Mouse (Mus musculus): ENCODE results near the gene Car4. TPM values are rescaled to one million over a fixed set of nuclear protein-coding genes. Genes with fewer than 3 reads are reported as not detected.

Car4 gene
- total RNA-seq, 2 experiments from 2014 or later, result 3.5 to 4.9 TPM

DNA sequence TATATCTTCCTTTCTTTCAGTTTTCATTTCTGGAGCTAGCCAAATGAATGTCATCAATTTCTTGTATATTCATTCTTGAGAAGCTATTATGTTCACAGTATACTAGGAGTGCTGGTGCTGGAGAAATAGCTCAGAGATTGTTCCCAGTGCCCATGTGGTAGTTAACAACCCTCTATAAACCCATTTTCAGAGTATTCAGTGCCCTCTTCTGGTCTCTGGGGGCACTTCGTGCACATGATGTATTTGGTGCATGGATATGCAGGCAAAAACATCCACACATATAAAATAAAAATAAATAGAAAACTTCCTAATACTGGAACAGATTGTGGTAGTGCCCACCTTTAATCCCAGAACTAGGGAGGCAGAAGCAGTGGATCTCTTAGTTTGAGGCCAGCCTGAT is 35.4 kb downstream of the Car4 start:
- no peak for DNase-seq (ENCODE audit: low spot score in 2 of 2)

DNA sequence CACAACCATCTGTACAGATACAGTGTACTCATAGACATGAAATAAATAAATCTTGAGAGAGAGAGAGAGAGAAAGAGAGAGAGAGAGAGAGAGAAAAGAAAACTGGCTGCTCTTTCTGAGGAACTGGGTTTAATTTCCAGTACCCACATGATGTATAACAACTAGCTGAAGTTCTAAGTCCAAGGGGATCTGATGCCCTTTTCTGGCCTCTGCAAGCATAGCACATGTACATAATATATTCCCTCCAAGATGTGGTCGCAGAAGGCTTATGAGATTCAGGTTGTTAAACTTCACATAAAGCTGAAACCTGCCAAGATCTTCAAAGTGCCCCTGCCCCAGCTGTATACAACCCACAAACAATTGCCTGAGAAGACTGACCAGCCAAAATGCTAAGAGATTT is 37.7 kb downstream of the Car4 start:
- no peak for DNase-seq (ENCODE audit: low spot score in 2 of 2)

GRCm38 (mm10) chr11:85003566-85003965 is 46.0 kb downstream of the Car4 start:
- DNase-seq (ENCODE audit: low spot score in 2 of 2), result no peak

- DNase-seq (ENCODE audit: low spot score in 2 of 2), result no peak
Measured at GRCm38 (mm10) chr11:85013121-85013520, 55.5 kb downstream of the Car4 start.

Other genes starting within 250 kb of the Car4 start
- 10 to 100 TPM; 14.2 to 22.6 TPM for gene Mrm1, start 138.3 kb upstream of the Car4 start, total RNA-seq (2021)
- 10 to 100 TPM; 41.5 to 53.6 TPM for gene Dhrs11, start 128.8 kb upstream of the Car4 start, total RNA-seq (2021)
- 10 to 100 TPM; 75.4 to 83.9 TPM for gene Ggnbp2, start 87.0 kb upstream of the Car4 start, total RNA-seq (2021)
- 10 to 100 TPM in 1 of 2 experiments, 1 to 10 TPM in 1; 9.4 to 11.6 TPM for gene Myo19, start 77.6 kb upstream of the Car4 start, total RNA-seq (2021)
- gene Pigw, start 77.5 kb upstream of the Car4 start, total RNA-seq (2021), result 1 to 10 TPM; 7.7 to 7.9 TPM
- gene Znhit3, start 41.4 kb upstream of the Car4 start, total RNA-seq (2021), result 1 to 10 TPM; 8.8 to 9.9 TPM
- 10 to 100 TPM; 30.8 to 44.2 TPM for gene Usp32, start 182.4 kb downstream of the Car4 start, total RNA-seq (2021)
- gene 1700125H20Rik, start 212.6 kb downstream of the Car4 start, total RNA-seq (2021), result 1 to 10 TPM in 1 of 2 experiments, not detected in 1; 2.7 TPM